Mouse (Mus musculus) kidney, postnatal 10 days (tissue): Measurements from ENCODE around the gene Scn8a.
A peak's percentile ranks its signal among the peaks of the same experiment; 100 is the strongest.

Source experiments
- DNase-seq: peaks from one replicate; pipeline ENCODE4 v3.0.0; 2021; ENCODE audit warnings: mixed read lengths

The Scn8a gene

GRCm38 (mm10) chr15:100881385-100881784, 11.7 kb downstream of the Scn8a start:
- no peak for DNase-seq

GRCm38 (mm10) chr15:100884481-100884880, 14.8 kb downstream of the Scn8a start:
- DNase-seq = no peak

GRCm38 (mm10) chr15:100891962-100892361, 22.3 kb downstream of the Scn8a start:
- DNase-seq = no peak

- DNase-seq = no peak
Measured at GRCm38 (mm10) chr15:100896502-100896901, 26.8 kb downstream of the Scn8a start.

- DNase-seq = no peak
Measured at GRCm38 (mm10) chr15:100903811-100904210, 34.2 kb downstream of the Scn8a start.

GRCm38 (mm10) chr15:100905006-100905405, 35.3 kb downstream of the Scn8a start:
- no peak for DNase-seq

GRCm38 (mm10) chr15:100905751-100906150, 36.1 kb downstream of the Scn8a start:
- no peak for DNase-seq

- no peak for DNase-seq
Measured at GRCm38 (mm10) chr15:100908817-100909216, 39.2 kb downstream of the Scn8a start.

- DNase-seq = no peak
Measured at GRCm38 (mm10) chr15:100909734-100910163, 40.1 kb downstream of the Scn8a start.

- no peak for DNase-seq
Measured at GRCm38 (mm10) chr15:100910381-100910841, 40.8 kb downstream of the Scn8a start.

- no peak for DNase-seq
Measured at GRCm38 (mm10) chr15:100912676-100913266, 43.1 kb downstream of the Scn8a start.

GRCm38 (mm10) chr15:100914734-100915242, 45.1 kb downstream of the Scn8a start:
- peak; percentile 52 for DNase-seq

GRCm38 (mm10) chr15:100918046-100918445, 48.4 kb downstream of the Scn8a start:
- no peak for DNase-seq

GRCm38 (mm10) chr15:100922210-100922609, 52.6 kb downstream of the Scn8a start:
- no peak for DNase-seq

- DNase-seq = peak; percentile 68
Measured at GRCm38 (mm10) chr15:100923476-100923875, 53.8 kb downstream of the Scn8a start.

GRCm38 (mm10) chr15:100924941-100925340, 55.3 kb downstream of the Scn8a start:
- no peak for DNase-seq

- DNase-seq = no peak
Measured at GRCm38 (mm10) chr15:100930477-100930876, 60.8 kb downstream of the Scn8a start.

- DNase-seq = peak; percentile 28
Measured at GRCm38 (mm10) chr15:100936176-100936575, 66.5 kb downstream of the Scn8a start.

- DNase-seq = no peak
Measured at GRCm38 (mm10) chr15:100948383-100948782, 78.7 kb downstream of the Scn8a start.

GRCm38 (mm10) chr15:100949169-100949568, 79.5 kb downstream of the Scn8a start:
- no peak for DNase-seq

GRCm38 (mm10) chr15:100951491-100951890, 81.8 kb downstream of the Scn8a start:
- DNase-seq = no peak

- no peak for DNase-seq
Measured at GRCm38 (mm10) chr15:100952292-100952691, 82.6 kb downstream of the Scn8a start.

- DNase-seq = no peak
Measured at GRCm38 (mm10) chr15:100952854-100953253, 83.2 kb downstream of the Scn8a start.

- no peak for DNase-seq
Measured at GRCm38 (mm10) chr15:100953955-100954354, 84.3 kb downstream of the Scn8a start.

- DNase-seq = no peak
Measured at GRCm38 (mm10) chr15:100954751-100955150, 85.1 kb downstream of the Scn8a start.
